Mouse (Mus musculus): Measurements from ENCODE around the gene D330045A20Rik.
A peak's percentile ranks its signal among the peaks of the same experiment; 100 is the strongest.
"Not testable (repeated sequence)": the region's sequence is repeated elsewhere in the genome, so short reads cannot be mapped to it uniquely, and the experiment has no call there.

The D330045A20Rik gene

DNA sequence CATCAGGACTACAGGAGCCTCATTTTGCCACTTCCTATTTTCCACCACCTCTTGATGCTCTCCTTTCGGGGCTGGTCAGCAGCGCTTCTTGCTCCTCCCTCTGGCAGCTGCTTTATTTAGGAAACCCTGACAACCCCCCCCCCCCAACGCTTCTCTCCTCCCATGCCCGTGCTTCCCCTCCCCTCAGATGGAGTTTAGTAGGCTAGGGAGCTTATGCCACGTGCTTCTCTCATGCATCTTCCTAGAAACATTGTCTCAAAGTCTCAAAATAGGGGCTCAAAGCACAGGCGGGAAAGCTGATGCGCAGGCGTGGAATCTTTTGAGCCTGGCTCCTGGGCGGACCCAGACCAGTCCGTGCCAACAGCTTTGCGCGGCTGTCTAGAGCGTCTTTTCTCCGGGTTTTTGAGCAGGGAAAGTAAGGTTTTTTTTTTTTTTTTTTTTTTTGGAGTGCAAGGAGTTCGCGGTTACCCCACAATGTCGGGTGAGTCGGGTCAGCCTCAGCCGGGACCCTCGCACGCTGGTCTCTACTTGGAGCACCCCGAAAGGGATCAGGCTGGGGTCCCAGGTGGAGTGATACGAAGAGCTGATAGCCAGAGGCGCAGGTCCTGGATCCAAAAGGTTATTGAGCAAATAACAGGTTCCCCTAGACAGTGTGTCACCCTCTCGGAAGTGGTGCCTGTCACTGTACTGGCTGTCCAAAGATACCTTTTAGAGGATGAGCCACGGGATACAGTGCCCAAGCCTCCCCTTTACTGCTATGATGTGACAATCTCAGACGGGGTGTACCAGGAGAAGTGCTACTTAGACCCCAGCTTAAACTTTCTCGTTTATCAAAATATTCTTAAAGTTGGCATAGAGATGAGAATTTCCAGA is at the start of gene D330045A20Rik:
Gene D330045A20Rik (plus strand): TSS at position 346 of the 873 bp plus-strand sequence.
- DNase-seq (ENCODE audit: low spot score) = no peak

GRCm38 (mm10) chrX:139432550-139432949 is 47.6 kb upstream of the D330045A20Rik start:
- no peak for DNase-seq (ENCODE audit: low spot score)

GRCm38 (mm10) chrX:139435202-139435601 is 45.0 kb upstream of the D330045A20Rik start:
- DNase-seq (ENCODE audit: low spot score) = no peak

DNA sequence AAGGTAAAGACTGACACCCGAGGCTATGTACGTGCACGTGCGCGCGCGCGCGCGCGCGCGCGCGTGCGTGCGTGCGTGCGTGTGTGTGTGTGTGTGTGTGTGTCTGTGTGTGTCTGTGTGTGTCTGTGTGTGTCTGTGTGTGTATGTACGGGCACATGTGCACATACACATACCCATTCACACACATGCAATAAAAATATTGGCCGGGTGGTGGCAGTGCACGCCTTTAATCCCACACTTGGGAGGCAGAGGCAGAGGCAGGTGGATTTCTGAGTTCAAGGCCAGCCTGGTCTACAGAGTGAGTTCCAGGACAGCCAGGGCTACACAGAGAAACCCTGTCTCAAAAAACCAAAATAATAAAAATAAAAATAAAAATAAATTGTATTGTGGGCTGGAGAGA is 39.1 kb upstream of the D330045A20Rik start:
- DNase-seq (ENCODE audit: low spot score) = not testable (repeated sequence)

- DNase-seq (ENCODE audit: low spot score) = no peak
Observed at GRCm38 (mm10) chrX:139456812-139457211, 23.4 kb upstream of the D330045A20Rik start.

DNA sequence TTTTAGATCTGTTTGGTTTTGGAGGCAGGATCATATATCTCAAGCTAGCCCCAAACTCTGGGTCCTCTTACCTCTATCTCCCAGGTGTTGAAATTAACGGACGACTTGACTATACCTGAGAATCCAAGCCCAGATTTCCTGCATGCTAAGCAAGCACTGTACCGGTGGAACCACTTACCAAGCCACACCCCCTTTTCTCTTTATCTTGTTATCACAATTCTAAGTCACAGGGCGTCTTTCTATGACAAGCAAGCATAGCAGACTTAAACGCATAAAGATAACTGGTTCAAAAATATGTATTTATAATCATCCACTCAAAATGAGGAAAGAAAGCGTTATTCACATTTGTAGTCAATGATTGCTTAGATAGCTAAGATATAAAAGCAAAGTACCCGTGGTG is 1.9 kb downstream of the D330045A20Rik start:
- no peak for DNase-seq (ENCODE audit: low spot score)

GRCm38 (mm10) chrX:139484974-139485373 is 4.8 kb downstream of the D330045A20Rik start:
- no peak for DNase-seq (ENCODE audit: low spot score)

GRCm38 (mm10) chrX:139516156-139516555 is 36.0 kb downstream of the D330045A20Rik start:
- DNase-seq (ENCODE audit: low spot score) = no peak

- DNase-seq (ENCODE audit: low spot score) = no peak
Observed at GRCm38 (mm10) chrX:139519251-139519650, 39.1 kb downstream of the D330045A20Rik start.

DNA sequence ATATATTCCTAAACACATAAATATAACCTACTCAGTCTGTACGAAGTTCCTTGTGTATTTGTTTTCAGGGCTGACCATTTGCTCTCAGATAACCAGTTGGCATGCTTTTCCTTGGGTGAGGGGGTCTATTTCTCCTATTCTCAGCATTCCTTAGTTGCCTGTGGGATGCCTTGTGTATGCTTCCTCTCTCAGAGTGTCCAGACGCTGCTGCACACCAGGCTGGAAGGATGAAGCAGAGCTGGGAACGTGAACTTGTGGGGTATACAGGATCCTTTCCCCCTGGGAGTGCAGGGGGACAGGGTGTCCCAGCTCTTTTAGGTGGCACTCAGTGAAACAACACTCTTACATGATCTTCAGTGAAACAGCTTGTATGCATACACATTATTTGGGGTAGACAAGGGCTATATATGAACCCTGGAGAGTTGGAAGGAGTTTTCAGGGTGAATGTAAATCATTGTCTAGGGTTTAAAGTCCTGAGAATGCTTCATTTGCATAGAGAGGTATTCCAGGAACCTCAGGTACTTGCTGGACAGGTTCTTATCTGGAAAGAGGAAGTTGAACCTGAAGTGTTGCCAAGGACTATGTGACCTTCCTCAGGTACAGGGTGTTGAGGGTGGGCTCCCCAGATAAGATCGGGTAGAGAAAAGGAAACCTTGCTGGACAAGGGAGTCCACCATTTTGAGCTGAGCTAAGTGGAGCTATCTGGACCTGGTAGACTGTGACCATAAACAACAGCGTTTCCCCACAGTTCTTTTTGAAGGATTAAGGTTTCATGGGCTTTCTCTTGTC is 44.3 kb downstream of the D330045A20Rik start:
- no peak for DNase-seq (ENCODE audit: low spot score)

- peak; percentile 43 for DNase-seq (ENCODE audit: low spot score)
Observed at GRCm38 (mm10) chrX:139525724-139526123, 45.6 kb downstream of the D330045A20Rik start.

DNA sequence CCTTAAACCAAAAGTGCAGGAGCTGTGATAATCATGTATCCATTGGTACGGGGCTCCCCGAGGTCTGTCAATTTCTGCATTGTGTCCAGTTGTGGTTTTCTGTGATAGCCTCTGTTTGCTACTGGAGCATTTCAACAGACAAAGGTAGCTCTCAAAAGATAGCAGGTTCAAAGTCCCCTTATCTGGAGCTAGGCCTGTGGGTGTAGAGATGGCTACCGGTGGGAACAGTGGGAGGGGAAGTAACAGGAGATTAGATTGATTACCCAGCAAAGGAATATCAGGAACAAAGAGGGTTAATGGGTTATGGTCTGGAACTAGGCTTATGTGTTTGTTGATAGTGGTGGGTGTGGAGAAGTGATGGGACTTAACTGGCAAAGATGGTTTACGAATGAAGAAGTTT is 46.8 kb downstream of the D330045A20Rik start:
- no peak for DNase-seq (ENCODE audit: low spot score)

- DNase-seq (ENCODE audit: low spot score) = no peak
Observed at GRCm38 (mm10) chrX:139529678-139530077, 49.5 kb downstream of the D330045A20Rik start.

DNA sequence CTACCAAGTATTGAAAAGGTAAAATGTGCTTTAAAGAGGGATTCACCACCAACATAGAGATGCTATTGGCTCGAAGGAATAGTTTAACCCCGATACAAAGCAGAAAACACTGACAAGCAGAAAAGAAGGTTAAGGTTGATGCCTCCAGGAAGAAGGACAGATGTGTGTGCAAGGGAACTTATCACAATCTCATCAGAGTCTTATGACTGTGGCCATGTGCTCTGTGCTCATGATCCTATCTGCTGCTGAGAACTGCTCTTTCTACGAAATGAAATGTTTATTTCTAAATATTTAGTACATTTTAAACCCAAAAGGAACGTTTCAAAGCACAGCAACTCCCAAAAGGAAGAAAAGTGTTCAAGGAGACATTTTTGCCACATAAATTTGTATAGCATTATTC is 52.1 kb downstream of the D330045A20Rik start:
- DNase-seq (ENCODE audit: low spot score) = no peak

GRCm38 (mm10) chrX:139537641-139538397 is 57.7 kb downstream of the D330045A20Rik start:
- DNase-seq (ENCODE audit: low spot score) = no peak

GRCm38 (mm10) chrX:139543726-139544125 is 63.6 kb downstream of the D330045A20Rik start:
- DNase-seq (ENCODE audit: low spot score) = no peak

- DNase-seq (ENCODE audit: low spot score) = no peak
Observed at GRCm38 (mm10) chrX:139550456-139550855, 70.3 kb downstream of the D330045A20Rik start.

DNA sequence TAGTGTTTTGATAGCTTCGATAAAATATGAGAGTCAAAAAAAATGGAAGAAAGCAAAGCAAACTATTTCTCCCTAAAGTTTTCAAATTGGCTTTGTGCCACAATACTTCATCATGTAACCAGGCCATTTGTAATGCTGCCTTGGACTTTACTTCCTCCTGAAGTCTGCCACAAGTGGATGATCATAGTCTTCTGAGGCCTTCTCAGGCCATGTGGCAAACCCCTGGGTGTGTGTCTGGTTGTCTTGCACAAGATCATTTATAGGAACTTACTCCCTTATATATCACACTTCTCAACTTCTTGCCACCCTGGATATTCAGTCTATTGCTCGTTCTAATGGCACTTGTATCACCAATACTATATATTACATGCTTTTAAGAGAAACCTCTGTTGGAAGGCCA is 71.9 kb downstream of the D330045A20Rik start:
- DNase-seq (ENCODE audit: low spot score) = no peak

- peak; percentile 10 for DNase-seq (ENCODE audit: low spot score)
Observed at GRCm38 (mm10) chrX:139562255-139562924, 82.2 kb downstream of the D330045A20Rik start.

DNA sequence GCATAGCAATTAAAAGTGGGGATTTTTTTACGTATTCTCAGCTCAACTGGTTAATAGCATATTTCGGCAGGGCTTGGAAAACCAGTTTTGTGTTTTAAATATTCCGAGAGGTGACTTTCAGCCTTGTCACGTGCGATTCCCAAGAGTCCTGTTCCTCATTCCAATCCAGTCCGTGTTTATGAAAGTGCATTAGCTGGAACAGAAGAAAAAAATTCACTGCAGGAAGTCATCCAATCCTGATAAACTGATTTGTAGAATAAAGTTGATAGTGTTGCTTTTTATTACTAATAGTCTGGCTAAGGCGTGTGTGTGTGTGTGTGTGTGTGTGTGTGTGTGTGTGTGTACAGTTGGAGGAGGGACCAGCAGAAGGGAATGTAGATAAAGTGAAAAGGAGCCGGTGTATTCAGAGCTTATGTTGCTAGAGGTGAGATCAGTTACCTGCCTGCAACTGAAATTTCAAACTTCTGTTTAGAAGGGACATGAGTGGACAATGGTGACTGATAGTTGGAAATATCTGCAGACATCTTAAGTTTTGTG is 82.8 kb downstream of the D330045A20Rik start, which contains the start of gene Rnf128:
Gene Rnf128 (plus strand): TSS at position 392 of the 537 bp plus-strand sequence.
- DNase-seq (ENCODE audit: low spot score) = no peak

GRCm38 (mm10) chrX:139570054-139570453 is 89.9 kb downstream of the D330045A20Rik start:
- DNase-seq (ENCODE audit: low spot score) = no peak

Measured in c-Kit-positive CD71-positive TER-119-positive erythroid progenitor cells, embryonic 14.5 days (primary cell).